Mouse (Mus musculus) liver, embryonic 14.5 days (tissue): ENCODE data around the gene Inpp4b. TPM values are rescaled to one million over a fixed set of nuclear protein-coding genes. Genes with fewer than 3 reads are reported as not detected.
"Not testable (repeated sequence)": the region's sequence is repeated elsewhere in the genome, so short reads cannot be mapped to it uniquely, and the experiment has no call there.

ENCODE experiments used
- ATAC-seq: fragments of 200-750 bp; cut with Nextera tagmentation; 2 replicates; pipeline ENCODE4 v1.8.0; 2017; ENCODE audit warnings: moderate number of reproducible peaks, mild to moderate bottlenecking, moderate library complexity; ENCODE audit not compliant: insufficient read depth
- DNase-seq, 3 experiments: peaks; one replicate each; pipeline ENCODE4 v3.0.0-alpha.2; 2012 to 2013; ENCODE audit warnings: low read depth in 3 of 3, low spot score in 3 of 3
- H3K27ac ChIP-seq: fragments of 300-500 bp; sonication (generic); 2 replicates; pipeline ENCODE4 v1.5.1; 2014; ENCODE audit warnings: moderate library complexity, mild to moderate bottlenecking, control low read depth, inconsistent platforms
- H3K27me3 ChIP-seq: fragments of 300-500 bp; sonication (generic); 2 replicates; pipeline ENCODE4 v1.6.1; 2014; ENCODE audit warnings: mild to moderate bottlenecking, low read length, moderate library complexity; ENCODE audit not compliant: control insufficient read depth, insufficient read depth
- H3K36me3 ChIP-seq: fragments of 300-500 bp; sonication (generic); replicated peaks from 2 replicates; pipeline ENCODE4 v1.6.1; 2014; ENCODE audit warnings: low read depth; ENCODE audit not compliant: control insufficient read depth, insufficient read depth
- H3K4me1 ChIP-seq, 2 experiments: fragments of 200-500 bp in 1 of 2; fragments of 300-500 bp in 1 of 2; sonication (generic) in 1 of 2; replicated peaks; 2 replicates each; pipeline ENCODE4 v1.6.1; 2012 to 2014; ENCODE audit warnings: antibody characterized with exemption in 1 of 2, inconsistent platforms in 1 of 2, low read length in 1 of 2; ENCODE audit not compliant: control insufficient read depth in 2 of 2, insufficient read depth in 2 of 2
- H3K4me2 ChIP-seq: fragments of 300-500 bp; sonication (generic); 2 replicates; pipeline ENCODE4 v1.6.1; 2014; ENCODE audit warnings: low read depth, mild to moderate bottlenecking, control low read depth, moderate library complexity
- H3K4me3 ChIP-seq, 2 experiments: fragments of 200-500 bp in 1 of 2; fragments of 300-500 bp in 1 of 2; sonication (generic) in 1 of 2; 2 replicates each; pipeline ENCODE4 v1.5.1; 2012 to 2014; ENCODE audit warnings: low read depth in 2 of 2, low read length in 2 of 2, mild to moderate bottlenecking in 2 of 2, control low read depth in 1 of 2, inconsistent platforms in 1 of 2, moderate library complexity in 1 of 2; ENCODE audit not compliant: insufficient read depth in 1 of 2
- H3K9ac ChIP-seq: fragments of 300-500 bp; sonication (generic); replicated peaks from 2 replicates; pipeline ENCODE4 v1.6.1; 2014; ENCODE audit warnings: mild to moderate bottlenecking, control low read depth, moderate library complexity
- H3K9me3 ChIP-seq: fragments of 300-500 bp; sonication (generic); 2 replicates; pipeline ENCODE4 v1.6.1; 2016; ENCODE audit warnings: low read length, mixed read lengths; ENCODE audit not compliant: control insufficient read depth
- CTCF ChIP-seq: IDR thresholded peaks from 2 replicates; pipeline ENCODE4 v1.5.1; 2016; ENCODE audit warnings: antibody characterized with exemption, low read depth, control low read depth
- EP300 ChIP-seq: IDR thresholded peaks from 2 replicates; pipeline ENCODE4 v1.6.1; 2016; ENCODE audit warnings: antibody characterized with exemption, low read depth
- WGBS: fragments of 180-500 bp; shearing (Covaris S2); extraction: QIAGEN DNeasy Blood & Tissue Kit; methylation state at CpG from one replicate; pipeline ENCODE4 v1.1.7; 2014; ENCODE audit not compliant: insufficient replicate concordance; 5-methylcytosine and 5-hydroxymethylcytosine counted together
- polyA plus RNA-seq, 2 experiments: library from polyadenylated mRNA; depleted of rRNA in 1 of 2; stranded (reverse) in 1 of 2; unstranded in 1 of 2; fragments of >200 nt; fragmentation: Nextera tagmentation in 1 of 2; extraction: Ambion mirVana in 1 of 2; gene quantifications; 2 replicates each; pipeline versions ENCODE4 v1.2.1 to v1.2.3; 2012 to 2014

Gene Inpp4b
- polyA plus RNA-seq, 2 experiments: 0.25 to 1.8 TPM

- no peaks in the 10 kb centered on the region for H3K27me3 ChIP-seq
- WGBS: 44% methylated on average over 3 of the region's 3 CpGs
- H3K36me3 ChIP-seq: no peaks in the 10 kb centered on the region
- TF ChIP-seq CTCF (no peak), EP300 (no peak)
- H3K9ac ChIP-seq: no peak overlapping the region
- no peaks in the 10 kb centered on the region for H3K4me1 ChIP-seq
- H3K9me3 ChIP-seq: no peaks in the 10 kb centered on the region
- no peak for ATAC-seq
- no peak overlapping the region for H3K27ac ChIP-seq
- DNase-seq: no peak
- H3K4me2 ChIP-seq: no peak overlapping the region
- H3K4me3 ChIP-seq: no peak overlapping the region
Measured at GRCm38 (mm10) chr8:82027401-82027800, 685.0 kb downstream of the Inpp4b start.

- no peak overlapping the region for H3K4me2 ChIP-seq
- ATAC-seq: no peak
- no peak overlapping the region for H3K27ac ChIP-seq
- H3K4me3 ChIP-seq: no peak overlapping the region
- H3K9me3 ChIP-seq: no peaks in the 10 kb centered on the region
- no peak overlapping the region for H3K9ac ChIP-seq
- no peaks in the 10 kb centered on the region for H3K4me1 ChIP-seq
- no peaks in the 10 kb centered on the region for H3K27me3 ChIP-seq
- H3K36me3 ChIP-seq: no peaks in the 10 kb centered on the region
- no peak for DNase-seq
- 15% methylated on average over 1 of the region's 1 CpGs for WGBS
- TF ChIP-seq EP300 (no peak), CTCF (no peak)
Measured at GRCm38 (mm10) chr8:82028896-82029295, 686.5 kb downstream of the Inpp4b start.

- H3K9ac ChIP-seq, H3K4me3 ChIP-seq, H3K36me3 ChIP-seq, ATAC-seq, H3K9me3 ChIP-seq, DNase-seq, H3K4me2 ChIP-seq, H3K4me1 ChIP-seq, H3K27ac ChIP-seq, H3K27me3 ChIP-seq: not testable (repeated sequence)
- TF ChIP-seq CTCF: peak; percentile 16; the same call in 1 of the 2 replicates
Measured at GRCm38 (mm10) chr8:82032035-82032434, 689.7 kb downstream of the Inpp4b start.

- Histone ChIP-seq H3K4me2 (no peak overlapping the region), H3K9ac (no peak overlapping the region), H3K4me3 (no peak overlapping the region), H3K36me3 (no peaks in the 10 kb centered on the region), H3K9me3 (no peaks in the 10 kb centered on the region), H3K27ac (no peak overlapping the region), H3K27me3 (no peaks in the 10 kb centered on the region), H3K4me1 (no peaks in the 10 kb centered on the region)
- ATAC-seq (no peak), DNase-seq (no peak)
- TF ChIP-seq CTCF: no peak
- no peak for TF ChIP-seq EP300
- WGBS: 65% methylated on average over 3 of the region's 3 CpGs
Measured at GRCm38 (mm10) chr8:82054030-82054429, 711.7 kb downstream of the Inpp4b start.

- Histone ChIP-seq H3K4me2 (no peak overlapping the region), H3K4me3 (no peak overlapping the region), H3K27ac (no peak overlapping the region), H3K27me3 (no peaks in the 10 kb centered on the region), H3K9ac (no peak overlapping the region), H3K4me1 (no peaks in the 10 kb centered on the region), H3K36me3 (no peaks in the 10 kb centered on the region), H3K9me3 (no peaks in the 10 kb centered on the region)
- WGBS: 55% methylated on average over 3 of the region's 3 CpGs
- ATAC-seq (no peak), DNase-seq (no peak)
- no peak for TF ChIP-seq CTCF
Measured at GRCm38 (mm10) chr8:82067619-82068018, 725.3 kb downstream of the Inpp4b start.

- no peak overlapping the region for H3K4me3 ChIP-seq
- no peaks in the 10 kb centered on the region for H3K36me3 ChIP-seq
- no peak overlapping the region for H3K4me2 ChIP-seq
- no peak overlapping the region for H3K27ac ChIP-seq
- DNase-seq (no peak), ATAC-seq (no peak)
- H3K9ac ChIP-seq: no peak overlapping the region
- no peaks in the 10 kb centered on the region for H3K4me1 ChIP-seq
- H3K9me3 ChIP-seq: no peaks in the 10 kb centered on the region
- TF ChIP-seq CTCF (no peak), EP300 (no peak)
- no peaks in the 10 kb centered on the region for H3K27me3 ChIP-seq
Measured at GRCm38 (mm10) chr8:82079267-82079666, 736.9 kb downstream of the Inpp4b start.

GRCm38 (mm10) chr8:82086631-82087030 lies 744.3 kb downstream of the Inpp4b start:
- H3K4me2 ChIP-seq, H3K4me1 ChIP-seq, H3K9me3 ChIP-seq, H3K9ac ChIP-seq, ATAC-seq, H3K4me3 ChIP-seq, H3K36me3 ChIP-seq, DNase-seq, H3K27ac ChIP-seq, H3K27me3 ChIP-seq: not testable (repeated sequence)
- WGBS: 81% methylated on average over 7 of the region's 7 CpGs
